Mouse (Mus musculus): ENCODE data around the gene Piezo1. TPM values are rescaled to one million over a fixed set of nuclear protein-coding genes. Genes with fewer than 3 reads are reported as not detected.
A peak's percentile ranks its signal among the peaks of the same experiment; 100 is the strongest.

Piezo1 gene
- polyA plus RNA-seq, 3 experiments from 2014 or later, result 12.9 to 16.2 (median 14.5) TPM

GRCm38 (mm10) chr8:122451161-122451703 is 99.9 kb downstream of the Piezo1 start:
- ATAC-seq, result no peak

- ATAC-seq, result no peak
Measured at GRCm38 (mm10) chr8:122445203-122445602, 105.9 kb downstream of the Piezo1 start.

GRCm38 (mm10) chr8:122444058-122444748 is 106.9 kb downstream of the Piezo1 start:
- ATAC-seq, result peak; percentile 36

- ATAC-seq, result peak; percentile 98
Measured at GRCm38 (mm10) chr8:122443262-122444006, 107.7 kb downstream of the Piezo1 start, which contains the start of gene Mvd. Gene Mvd (minus strand): TSS chr8:122443422.

- ATAC-seq, result no peak
Measured at GRCm38 (mm10) chr8:122442781-122443180, 108.3 kb downstream of the Piezo1 start.

- ATAC-seq, result no peak
Measured at GRCm38 (mm10) chr8:122442356-122442755, 108.8 kb downstream of the Piezo1 start.

GRCm38 (mm10) chr8:122441326-122441725 is 109.8 kb downstream of the Piezo1 start:
- no peak for ATAC-seq

GRCm38 (mm10) chr8:122439336-122439735 is 111.8 kb downstream of the Piezo1 start:
- ATAC-seq, result no peak

GRCm38 (mm10) chr8:122437708-122438331 is 113.3 kb downstream of the Piezo1 start:
- ATAC-seq, result peak; percentile 69

- no peak for ATAC-seq
Measured at GRCm38 (mm10) chr8:122436586-122437125, 114.5 kb downstream of the Piezo1 start.

- peak; percentile 8 for ATAC-seq
Measured at GRCm38 (mm10) chr8:122436146-122436545, 115.0 kb downstream of the Piezo1 start.

- no peak for ATAC-seq
Measured at GRCm38 (mm10) chr8:122435375-122435774, 115.8 kb downstream of the Piezo1 start.

GRCm38 (mm10) chr8:122433269-122433905 is 117.7 kb downstream of the Piezo1 start:
- ATAC-seq, result no peak

GRCm38 (mm10) chr8:122432443-122433268 is 118.5 kb downstream of the Piezo1 start, which contains the start of gene Cyba:
Gene Cyba (minus strand): TSS chr8:122432930.
- peak; percentile 81 for ATAC-seq

Other genes with a start within 250 kb of the Piezo1 start
- not detected for gene Trhr2, start 190.6 kb downstream of the Piezo1 start, polyA plus RNA-seq (2017; shearing (Covaris generic))
- gene Zc3h18, start 174.7 kb downstream of the Piezo1 start, polyA plus RNA-seq (2017; shearing (Covaris generic)), result 10 to 100 TPM; 12.0 to 16.0 (median 13.0) TPM
- under 1 TPM in 1 of 3 experiments, not detected in 2; 0.64 TPM for gene Il17c, start 129.3 kb downstream of the Piezo1 start, polyA plus RNA-seq (2017; shearing (Covaris generic))
- 100 to 1,000 TPM; 664 to 875 (median 733) TPM for gene Cyba, start 118.4 kb downstream of the Piezo1 start, polyA plus RNA-seq (2017; shearing (Covaris generic))
- 10 to 100 TPM in 2 of 3 experiments, 1 to 10 TPM in 1; 6.6 to 15.3 (median 12.7) TPM for gene Mvd, start 107.9 kb downstream of the Piezo1 start, polyA plus RNA-seq (2017; shearing (Covaris generic))
- gene Snai3, start 90.6 kb downstream of the Piezo1 start, polyA plus RNA-seq (2017; shearing (Covaris generic)), result 10 to 100 TPM in 1 of 3 experiments, 1 to 10 TPM in 2; 2.6 to 13.9 (median 3.9) TPM
- 10 to 100 TPM; 30.5 to 56.1 (median 31.2) TPM for gene Rnf166, start 75.3 kb downstream of the Piezo1 start, polyA plus RNA-seq (2017; shearing (Covaris generic))
- 10 to 100 TPM in 1 of 3 experiments, 1 to 10 TPM in 2; 8.1 to 12.5 (median 9.3) TPM for gene Ctu2, start 75.2 kb downstream of the Piezo1 start, polyA plus RNA-seq (2017; shearing (Covaris generic))
- gene Cdt1, start 16.7 kb upstream of the Piezo1 start, polyA plus RNA-seq (2017; shearing (Covaris generic)), result 10 to 100 TPM; 11.5 to 19.8 (median 11.7) TPM
- gene Aprt, start 25.6 kb upstream of the Piezo1 start, polyA plus RNA-seq (2017; shearing (Covaris generic)), result 100 to 1,000 TPM; 168 to 215 (median 192) TPM
- gene Galns, start 60.1 kb upstream of the Piezo1 start, polyA plus RNA-seq (2017; shearing (Covaris generic)), result 10 to 100 TPM in 2 of 3 experiments, 1 to 10 TPM in 1; 8.3 to 11.6 (median 10.6) TPM
- gene Trappc2l, start 60.3 kb upstream of the Piezo1 start, polyA plus RNA-seq (2017; shearing (Covaris generic)), result 10 to 100 TPM; 57.7 to 82.5 (median 80.6) TPM
- not detected for gene Pabpn1l, start 71.4 kb upstream of the Piezo1 start, polyA plus RNA-seq (2017; shearing (Covaris generic))
- under 1 TPM; 0.31 to 0.54 (median 0.52) TPM for gene Cbfa2t3, start 147.8 kb upstream of the Piezo1 start, polyA plus RNA-seq (2017; shearing (Covaris generic))
- gene Acsf3, start 224.2 kb upstream of the Piezo1 start, polyA plus RNA-seq (2017; shearing (Covaris generic)), result 10 to 100 TPM in 1 of 3 experiments, 1 to 10 TPM in 2; 7.8 to 10.1 (median 9.2) TPM